Mouse (Mus musculus): ENCODE measurements around the gene Tmem167.

GRCm38 (mm10) chr13:90170782-90171179 is 81.9 kb downstream of the Tmem167 start:
- TF ChIP-seq CTCF (IDR thresholded peaks at IDR 0.05; ENCODE audit: extremely low read depth, insufficient read depth, low read length) = no peak
- TF ChIP-seq POLR2A (IDR thresholded peaks at IDR 0.05; ENCODE audit: extremely low read depth, insufficient read depth, low read length) = no peak

All from cortical plate, adult 2 months (tissue).